Mouse (Mus musculus) small intestine, adult 2 months (tissue): ENCODE results near the gene Gramd1b.

Source experiments
- CTCF ChIP-seq: fragments of 200-500 bp; IDR thresholded peaks from 2 replicates; pipeline ENCODE4 v1.5.1; 2012; ENCODE audit warnings: low read depth, mild to moderate bottlenecking, control low read depth, inconsistent platforms, low read length, moderate library complexity, mixed read lengths; ENCODE audit not compliant: insufficient replicate concordance, insufficient read length; ENCODE audit errors: extremely low read depth
- POLR2A ChIP-seq: fragments of 200-500 bp; IDR thresholded peaks from 2 replicates; pipeline ENCODE4 v1.6.1; 2012; ENCODE audit warnings: low read depth, mild to moderate bottlenecking, control low read depth, inconsistent platforms, low read length, moderate library complexity

GRCm38 (mm10) chr9:40433286-40433685, 97.9 kb downstream of the Gramd1b start:
- TF ChIP-seq POLR2A (no peak), CTCF (no peak)
